Mouse (Mus musculus) heart, adult 11 months (tissue): Measurements from ENCODE around the gene Axl.

Experiments
- DNase-seq: peaks from one replicate; pipeline ENCODE4 v3.0.0; 2022

The Axl gene

DNA sequence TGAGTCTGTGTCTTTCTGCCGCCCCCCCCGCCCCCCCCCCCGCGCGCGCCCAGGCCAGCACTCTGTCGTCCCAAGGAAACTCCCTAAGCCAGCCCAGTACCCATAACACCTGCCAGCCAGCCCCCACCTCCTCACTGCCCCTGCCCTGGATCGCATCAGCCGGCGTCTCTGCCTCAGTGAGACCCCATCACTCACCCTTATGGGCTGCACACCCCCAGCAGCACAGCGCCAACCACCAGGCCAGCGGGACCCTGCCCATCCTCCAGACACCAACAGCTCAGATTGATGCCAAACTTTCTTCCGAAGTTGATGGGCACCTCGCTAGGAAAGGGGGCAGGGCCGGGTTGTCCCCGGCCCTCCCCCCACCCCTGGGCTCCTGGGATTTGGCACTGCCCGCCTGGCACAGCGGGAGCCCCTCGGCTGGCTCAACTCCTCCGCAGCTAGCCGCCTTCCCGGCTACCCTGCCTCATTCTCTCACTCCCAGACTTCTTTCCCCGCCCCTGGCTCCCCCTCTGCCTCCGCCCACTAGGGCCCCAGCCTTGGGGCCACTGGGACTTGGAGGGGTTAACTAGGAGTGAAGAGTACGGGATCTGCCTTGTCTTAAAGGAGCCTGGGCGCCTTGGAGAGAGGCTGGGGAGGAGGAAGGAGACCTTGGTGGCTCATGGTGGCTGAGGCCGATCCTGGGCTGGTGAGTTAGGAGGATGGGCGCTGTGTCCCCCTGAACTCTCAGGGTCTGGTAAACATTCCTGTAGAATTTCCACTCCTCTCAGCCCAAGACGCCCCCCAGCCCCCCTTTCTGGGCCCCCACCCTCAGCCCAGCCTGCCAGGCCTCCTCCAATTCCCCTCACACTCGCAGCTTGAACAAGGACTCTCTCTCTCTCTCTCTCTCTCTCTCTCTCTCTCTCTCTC is at the start of gene Axl:
TSS of gene Axl (minus strand) at position 486 of the 909 bp plus-strand sequence.
- peak; percentile 99 for DNase-seq

DNA sequence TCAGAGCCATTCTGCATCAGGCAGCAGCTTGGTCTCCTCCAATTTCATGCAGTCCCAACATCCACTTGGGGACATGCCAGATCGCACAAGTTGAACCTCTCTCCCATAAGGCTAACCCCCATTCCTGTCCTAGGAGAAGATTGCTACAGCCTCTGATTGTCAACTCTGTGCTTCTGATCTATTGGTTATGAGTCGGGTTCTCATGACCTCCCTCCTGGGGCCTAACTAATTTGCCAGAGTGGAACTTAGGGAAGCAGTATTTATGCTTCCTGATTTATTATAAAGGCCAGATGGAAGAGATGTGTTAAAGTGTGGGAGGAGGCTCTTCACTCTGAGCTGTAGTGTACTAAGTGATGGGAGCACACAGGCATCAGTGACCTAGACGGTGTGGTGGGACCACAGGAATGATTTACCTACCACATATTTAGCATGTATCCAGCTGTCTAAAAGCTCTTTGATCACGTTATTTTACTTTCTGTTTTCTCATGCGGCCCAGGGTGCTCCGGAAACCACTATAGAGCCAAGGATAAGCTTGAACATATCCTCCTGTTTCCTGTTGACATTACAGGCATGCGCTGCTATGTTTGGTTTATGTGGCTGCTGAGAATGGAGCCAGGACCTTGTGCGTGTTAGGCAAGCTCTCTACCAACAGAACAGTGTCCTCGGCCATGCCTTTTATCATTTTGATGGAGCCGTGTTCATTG is 46.8 kb upstream of the Axl start:
- DNase-seq = peak; percentile 92

DNA sequence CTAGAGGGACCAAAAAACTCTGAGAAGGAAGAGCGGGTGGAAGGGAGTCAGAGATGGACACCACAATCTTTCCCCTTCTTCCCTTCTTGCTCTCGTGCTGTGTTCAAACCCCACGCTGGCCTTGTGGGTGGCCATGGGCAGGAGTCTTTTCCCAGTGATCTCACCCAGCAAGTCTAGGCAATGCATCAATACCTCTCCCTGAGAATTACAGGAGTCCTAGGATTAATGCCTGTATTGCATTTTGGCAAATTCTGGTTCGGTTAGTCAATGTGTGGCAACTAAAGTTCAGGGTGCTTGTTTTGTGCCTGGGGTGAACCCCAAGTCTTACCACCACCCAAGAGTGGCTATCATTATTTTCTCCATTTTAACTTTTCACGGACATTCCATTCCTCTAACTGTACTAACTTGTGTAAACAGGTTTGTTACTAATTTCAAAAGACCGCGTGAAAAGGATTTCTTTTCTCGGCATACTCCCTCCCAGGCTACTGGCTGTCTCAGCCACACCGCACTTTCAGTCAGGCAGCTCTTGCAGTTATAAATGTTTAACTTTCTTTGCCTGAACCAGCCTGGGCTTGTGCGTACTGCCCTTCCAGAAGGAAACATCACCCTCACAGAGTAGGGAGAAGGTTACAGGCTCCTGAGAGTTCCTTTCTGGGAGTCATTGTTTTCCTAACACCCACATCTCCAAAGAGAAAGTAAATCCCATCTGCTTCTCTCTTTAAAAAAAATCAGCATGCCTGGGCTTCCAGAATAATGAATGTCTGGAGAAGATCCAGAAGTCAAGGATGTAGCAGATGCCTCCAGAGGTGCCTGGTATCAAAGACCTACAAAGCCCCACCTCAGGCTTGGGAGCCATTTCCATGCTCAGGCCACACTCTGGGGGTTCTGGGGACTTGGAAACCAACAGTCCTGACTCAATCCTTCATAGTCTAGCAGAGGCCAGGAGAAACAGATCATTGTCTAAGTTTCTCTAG is 43.3 kb upstream of the Axl start:
- DNase-seq = peak; percentile 90

DNA sequence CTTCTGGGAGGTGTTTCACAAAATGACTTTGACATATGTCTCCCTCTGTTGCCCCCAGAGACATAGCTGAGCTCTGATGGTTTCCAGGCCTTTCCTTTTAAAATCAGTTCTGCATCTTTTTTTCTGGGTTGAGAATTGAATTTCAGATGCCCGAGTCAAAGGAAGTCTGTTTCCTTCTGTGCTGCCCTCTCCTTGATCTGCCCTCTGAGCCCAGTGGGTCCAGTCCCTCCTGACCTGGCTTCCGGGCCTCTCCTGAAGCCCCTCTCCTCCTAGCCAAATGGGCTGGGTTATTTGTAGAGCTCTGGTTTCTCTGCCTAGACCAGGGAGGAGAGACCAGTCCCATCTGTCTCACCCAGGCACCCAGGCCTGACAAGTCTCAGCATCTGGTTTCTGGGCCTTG is 41.7 kb upstream of the Axl start:
- no peak for DNase-seq

DNA sequence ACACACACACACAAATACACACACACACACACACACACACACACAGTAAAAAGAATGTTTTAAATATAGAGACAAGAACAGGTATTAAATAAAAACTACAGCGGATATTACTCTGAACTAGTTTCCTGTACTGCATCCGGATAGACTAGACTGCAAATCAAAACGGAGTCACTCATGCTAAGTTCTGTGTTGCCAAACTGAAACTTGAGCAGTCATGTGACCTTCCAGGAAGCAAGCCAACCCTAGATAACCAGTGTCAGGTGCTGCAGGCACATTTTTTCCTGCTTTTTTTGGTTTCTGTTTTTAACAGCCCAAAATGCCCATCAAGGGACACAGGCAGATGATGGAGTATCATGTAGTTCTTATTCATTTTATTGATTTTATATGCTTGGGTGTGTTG is 38.7 kb upstream of the Axl start:
- peak; percentile 97 for DNase-seq

DNA sequence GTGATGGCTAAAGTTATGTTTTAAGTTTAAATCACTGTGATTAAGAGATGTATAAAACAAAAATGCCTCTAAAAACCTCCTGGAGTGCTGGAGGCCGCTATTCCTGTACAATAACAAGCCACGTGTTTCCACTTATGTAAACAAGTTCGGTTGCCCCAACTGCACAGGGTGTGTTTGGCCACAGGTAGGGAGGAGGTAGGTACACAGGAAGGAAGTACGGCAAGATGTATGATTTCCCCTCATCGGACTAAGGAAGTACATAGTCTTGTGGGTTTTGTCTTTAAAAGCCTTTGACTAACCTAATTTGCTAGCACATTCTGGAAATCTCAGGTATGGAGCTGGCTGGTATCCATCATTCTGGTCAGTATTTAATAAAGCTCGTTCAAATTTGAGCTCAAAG is 37.5 kb upstream of the Axl start:
- DNase-seq = peak; percentile 79

DNA sequence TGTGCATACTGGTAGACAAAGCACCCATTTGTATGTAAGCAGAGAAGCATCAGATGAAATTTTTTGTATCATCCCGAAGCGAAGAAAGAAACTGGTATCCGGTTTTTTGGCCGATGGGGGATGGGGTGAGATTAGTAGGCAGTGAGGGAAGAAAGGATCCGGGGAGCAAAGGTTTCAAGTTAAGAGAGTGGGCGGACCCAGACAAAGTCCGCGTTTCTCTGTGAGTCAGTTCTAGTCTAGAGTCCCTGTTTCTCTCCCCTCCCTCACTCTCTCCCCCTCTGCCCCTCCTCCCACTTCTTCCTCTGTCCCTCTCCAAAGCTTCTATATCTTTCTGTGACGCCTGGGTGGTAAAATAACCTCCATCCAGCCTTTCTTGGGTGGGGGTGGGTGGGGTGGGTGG is 36.5 kb upstream of the Axl start:
- DNase-seq = no peak

DNA sequence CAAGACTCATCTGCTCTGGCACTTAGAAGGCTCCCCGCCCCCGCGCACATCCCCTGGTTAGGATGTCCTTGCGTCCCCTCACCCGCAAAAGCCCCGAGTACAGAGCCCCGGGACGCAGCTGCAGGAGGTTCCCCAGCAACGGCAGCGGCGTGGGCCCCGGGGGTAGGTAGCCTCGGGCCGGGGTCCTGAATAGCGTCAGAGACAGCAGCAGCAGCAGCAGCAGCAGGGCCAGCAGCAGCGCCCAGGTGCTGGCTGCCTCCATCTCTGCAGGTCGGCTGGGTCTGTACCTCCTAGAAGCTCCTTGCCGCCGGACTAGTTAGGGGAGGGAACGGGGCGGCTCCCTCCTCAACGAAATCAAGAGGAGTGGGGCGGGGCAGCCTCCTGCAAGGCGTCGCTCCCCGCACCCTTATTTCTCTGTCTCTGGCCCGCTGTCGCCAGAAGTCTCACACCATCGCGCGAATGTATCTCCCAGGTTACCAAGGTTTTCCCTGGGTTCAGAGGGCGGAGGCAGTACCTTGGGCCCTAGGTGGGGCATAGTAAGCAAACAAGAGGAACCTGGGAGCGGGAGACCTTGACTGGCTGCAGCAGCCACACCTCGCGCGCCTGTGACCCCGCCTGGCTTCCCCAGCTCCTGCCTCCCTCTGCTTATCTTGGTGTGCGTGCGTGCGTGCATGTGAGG is 27.9 kb upstream of the Axl start, which contains the start of gene Cyp2s1:
TSS of gene Cyp2s1 (minus strand) at position 673 of the 679 bp plus-strand sequence.
- DNase-seq = peak; percentile 92

DNA sequence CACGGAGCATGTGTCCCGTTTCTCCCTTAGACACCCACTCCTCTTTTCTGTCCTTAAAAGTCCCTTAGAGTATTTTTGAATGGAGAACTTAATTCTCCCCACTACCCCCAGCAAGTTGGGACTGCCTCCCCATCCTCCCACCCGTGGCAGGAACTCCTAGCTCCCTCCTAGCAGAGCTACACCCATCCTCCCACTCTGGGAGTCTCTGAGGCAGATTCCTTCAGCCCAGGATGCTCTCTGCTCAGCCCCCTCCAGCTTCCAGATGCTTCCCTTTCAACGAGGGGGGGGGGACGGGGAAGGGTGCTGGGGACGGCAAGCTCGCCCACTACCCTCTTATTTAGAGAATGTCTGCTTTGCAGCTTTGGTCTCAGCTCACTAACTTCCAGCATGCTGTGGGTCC is 27.1 kb upstream of the Axl start:
- peak; percentile 83 for DNase-seq

DNA sequence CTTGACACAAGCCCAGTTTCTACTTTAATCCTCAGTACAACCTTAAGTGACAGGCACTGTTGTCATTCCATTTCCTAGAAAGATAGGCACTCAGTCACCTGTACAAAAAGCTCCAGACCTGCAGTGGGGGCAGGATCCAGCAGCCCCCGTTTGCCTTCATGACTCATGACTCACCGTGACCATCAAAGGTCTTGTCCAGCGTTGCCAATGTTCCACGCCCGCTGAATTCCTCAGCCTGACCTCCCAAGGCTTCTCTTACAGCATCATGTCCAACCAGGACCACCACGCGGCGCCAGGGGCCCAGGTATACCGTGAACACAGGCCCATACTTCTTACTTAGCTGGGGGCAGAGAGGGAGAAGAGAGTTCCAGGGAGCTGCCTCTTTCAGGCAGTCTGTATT is 26.2 kb upstream of the Axl start:
- DNase-seq = peak; percentile 89

DNA sequence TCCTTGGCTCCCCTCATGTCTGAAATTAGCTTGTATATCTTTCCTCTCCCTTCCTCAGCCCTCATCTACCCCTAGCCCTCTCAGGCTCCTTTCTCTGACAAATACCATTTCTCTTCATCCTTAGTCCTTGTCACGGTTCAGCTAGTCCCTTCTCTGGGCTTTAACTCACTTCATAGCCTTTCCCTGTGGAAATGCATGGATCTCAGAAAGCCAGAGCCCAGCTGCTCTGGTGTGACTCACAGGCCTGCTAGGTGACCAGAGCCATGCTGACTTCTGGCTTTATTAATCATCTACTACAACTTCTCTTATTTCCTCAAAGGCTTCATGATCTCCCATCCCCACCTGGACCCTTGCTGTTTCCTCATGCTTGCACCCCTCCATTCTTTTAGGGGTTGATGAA is 23.7 kb upstream of the Axl start:
- no peak for DNase-seq

DNA sequence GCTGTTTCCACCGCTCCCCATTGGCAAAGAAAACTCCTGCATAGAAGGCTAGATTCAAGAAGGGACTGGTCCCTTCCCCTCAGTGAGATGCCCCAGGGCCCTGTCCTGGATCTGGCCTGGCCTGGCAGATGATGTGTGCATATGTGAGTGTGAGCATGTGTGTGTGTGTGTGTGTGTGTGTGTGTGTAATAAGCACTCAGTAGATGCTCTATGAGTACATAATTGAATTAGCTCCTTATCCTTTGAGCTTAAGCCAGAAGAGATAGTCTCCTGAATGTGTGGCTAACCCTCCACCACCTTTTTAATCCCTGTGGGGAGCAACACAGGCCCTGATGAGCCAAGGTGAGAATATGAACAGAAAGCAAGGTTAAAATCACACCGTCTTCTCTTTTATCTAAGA is 23.2 kb upstream of the Axl start:
- no peak for DNase-seq

DNA sequence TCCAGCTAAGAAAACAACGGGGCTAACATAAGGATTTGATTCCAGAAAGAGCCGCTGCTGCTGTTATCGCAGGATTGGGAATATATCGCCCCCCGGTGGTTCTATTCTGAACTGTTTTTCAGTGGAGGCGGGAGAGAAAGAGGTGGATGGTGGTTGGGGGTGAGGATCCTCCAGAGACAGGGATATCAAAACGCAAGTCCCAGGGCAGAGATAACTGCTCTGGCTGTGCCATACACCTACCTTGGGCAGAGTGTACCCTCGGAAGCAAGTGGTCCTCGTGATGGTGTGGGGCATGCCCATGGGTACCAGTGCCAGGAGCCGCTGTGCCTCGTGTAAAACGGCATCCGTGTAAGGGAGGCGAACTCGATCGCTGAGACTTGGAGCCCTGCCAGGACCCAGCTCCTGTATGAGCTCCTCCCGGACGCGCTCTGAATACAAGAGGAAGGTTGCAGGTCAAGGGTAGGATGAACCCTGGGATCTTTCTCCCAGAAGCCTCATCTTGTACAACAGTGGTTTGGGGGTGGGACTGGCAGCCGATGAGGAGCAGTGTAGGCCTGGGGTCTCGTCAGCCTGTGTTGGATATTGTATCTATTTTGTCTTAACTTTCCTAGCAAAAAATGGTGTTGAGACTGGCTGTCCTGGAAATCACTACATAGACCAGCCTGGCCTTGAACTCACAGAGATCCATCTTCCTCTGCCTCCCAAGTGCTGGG is 17.3 kb upstream of the Axl start:
- DNase-seq = peak; percentile 97

DNA sequence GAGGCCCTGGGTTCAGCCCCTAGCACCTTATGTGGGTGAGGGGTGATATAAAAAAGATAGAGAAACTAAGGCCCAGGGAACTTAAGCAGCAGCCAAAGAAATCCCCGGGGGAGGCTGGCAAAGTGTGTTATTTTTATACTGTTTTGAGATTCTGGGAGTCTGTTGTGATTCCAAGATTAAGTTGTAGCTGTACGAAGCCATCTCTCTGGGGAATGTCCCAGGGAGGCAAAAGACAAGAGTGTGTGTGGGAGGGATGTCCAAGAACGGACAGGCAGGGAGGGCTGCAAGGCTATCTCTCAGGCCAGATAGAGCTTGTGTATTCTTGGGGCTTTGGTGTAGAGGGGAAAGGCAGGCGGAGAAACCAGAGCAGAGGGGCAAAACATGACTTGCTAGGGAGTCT is 16.3 kb upstream of the Axl start:
- DNase-seq = peak; percentile 95

DNA sequence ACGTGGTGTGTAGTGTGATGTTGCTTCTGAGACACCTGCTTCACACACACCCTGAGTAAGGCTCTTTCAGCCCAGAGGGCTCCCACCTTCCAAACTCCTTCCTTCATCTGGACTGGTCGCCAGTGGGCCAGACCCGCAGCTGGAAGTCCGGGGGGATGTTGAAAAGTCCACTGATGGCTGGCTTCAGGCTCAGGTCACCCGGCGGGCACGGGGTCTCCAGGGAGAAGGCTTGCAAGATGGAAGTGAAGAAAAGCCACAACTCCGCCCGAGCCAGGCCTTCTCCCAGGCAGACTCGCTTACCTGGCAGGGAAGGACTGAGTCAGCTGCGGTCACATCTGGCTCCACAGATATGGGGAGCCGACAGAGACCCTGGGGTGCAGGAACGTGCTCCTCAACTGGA is 15.0 kb upstream of the Axl start:
- DNase-seq = peak; percentile 97

DNA sequence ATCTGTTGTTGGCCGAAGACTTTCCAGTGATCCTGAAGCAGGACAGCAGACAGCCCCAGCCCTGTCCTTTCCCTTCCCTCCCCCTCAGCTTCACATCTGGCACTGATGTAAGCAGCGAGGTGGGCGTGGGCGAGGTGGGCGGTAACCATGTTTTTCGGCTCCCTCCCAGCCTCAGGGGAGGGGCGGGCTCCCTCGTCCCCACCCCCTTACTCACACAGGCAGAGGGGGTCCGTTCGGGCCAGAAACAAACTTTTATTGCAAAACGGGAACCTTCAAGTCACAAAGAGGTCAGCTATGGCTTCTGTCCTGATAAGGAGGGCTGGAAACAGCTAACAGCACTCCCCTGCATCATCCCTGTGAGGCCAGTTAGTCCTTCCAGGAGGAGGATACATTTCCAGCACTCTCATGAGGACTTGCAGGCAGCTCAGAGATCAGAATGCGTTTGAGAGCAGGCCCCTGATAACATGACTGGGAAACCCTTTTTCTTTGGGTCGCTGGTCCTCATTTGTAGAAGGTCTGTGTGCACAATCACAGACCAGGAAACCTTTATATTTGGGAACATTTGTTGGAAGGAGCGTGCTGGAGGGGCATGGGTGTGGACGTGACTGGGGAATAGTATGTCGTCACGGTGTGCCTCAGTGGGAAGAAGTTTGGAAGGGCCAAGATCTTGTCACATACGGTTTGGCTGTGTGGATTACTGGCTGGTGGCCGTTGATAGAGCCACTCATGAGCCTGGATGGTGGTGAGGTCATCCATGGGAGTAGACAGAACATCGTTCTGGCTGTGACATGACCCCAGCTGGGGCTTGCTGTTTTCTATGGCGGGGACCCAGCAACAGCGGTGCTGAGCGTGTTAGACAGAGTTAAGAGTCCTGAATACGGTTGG is 14.0 kb upstream of the Axl start:
- peak; percentile 99 for DNase-seq

DNA sequence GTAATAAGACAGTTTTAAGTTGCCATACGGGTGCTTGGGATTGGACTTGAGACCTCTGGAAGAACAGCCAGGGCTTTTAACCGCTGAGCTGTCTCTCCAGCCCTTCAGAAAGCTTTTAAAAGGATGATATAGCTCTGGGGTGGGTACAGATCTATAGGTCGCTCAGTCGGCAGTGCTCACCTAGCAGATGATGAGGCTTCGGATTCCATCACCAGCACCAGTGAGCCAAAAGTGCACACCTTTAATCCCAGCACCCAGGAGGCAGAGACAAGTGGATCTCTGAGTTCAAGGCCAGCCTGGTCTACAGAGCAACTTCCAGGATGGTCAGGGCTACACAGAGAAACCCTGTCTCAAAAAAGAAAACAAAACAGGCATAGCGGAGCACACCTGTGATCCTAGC is 12.5 kb upstream of the Axl start:
- DNase-seq = peak; percentile 93

DNA sequence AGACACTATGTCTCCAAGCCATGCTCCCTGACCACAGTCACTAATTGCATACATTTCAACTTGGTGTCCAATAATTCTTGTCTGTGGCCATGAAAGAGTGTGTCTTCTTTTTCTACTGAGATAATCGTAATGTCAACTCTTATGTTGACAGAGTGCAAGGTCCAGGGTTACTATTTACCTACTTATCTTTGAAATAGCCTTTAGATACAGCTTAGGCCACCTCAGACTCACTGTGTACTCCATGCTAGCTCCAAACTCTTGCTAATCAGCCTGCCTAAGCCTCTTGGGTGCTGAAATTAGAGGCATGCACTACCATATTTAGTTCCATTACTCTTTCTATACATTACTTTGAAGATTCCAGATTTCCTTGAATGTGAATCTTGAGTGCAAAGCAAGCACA is 10.9 kb upstream of the Axl start:
- no peak for DNase-seq

DNA sequence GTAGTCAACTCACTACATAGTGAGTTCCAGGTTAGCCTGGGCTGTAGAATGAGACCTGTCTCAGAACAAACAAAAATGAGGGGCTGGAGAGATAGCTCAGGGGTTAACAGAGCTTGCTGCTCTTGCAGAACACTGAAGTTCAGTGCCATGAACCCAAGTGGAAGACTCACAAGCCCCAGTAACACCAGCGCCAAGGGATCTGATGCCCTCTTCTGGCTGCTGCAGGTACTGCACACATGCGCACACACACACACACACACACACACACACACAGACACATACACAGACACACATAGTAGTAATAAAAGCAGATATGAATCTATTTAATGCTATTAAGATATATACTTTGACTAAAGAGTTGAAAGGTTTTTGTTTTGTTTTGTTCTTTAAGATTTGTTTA is 10.0 kb upstream of the Axl start:
- DNase-seq = no peak

DNA sequence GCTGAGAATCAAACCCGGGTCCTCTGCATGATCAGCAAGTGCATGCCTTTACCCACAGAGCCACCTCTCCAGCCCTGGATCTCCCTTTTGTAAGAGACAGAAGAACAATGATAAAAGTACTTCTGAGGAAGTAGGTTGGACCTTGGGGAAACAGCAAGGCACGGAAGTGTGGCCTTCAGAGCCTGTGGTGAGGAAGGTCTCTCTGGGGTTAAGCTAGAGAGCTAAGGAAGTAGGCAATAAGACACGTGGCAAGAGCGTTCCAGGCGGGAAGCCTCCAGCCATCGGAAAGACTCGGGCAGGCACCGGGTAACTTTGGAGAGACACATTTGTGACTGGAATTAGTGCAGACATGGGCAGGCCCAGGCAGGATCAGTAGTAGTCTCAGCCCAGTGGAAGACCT is 6.3 kb upstream of the Axl start:
- DNase-seq = peak; percentile 84

DNA sequence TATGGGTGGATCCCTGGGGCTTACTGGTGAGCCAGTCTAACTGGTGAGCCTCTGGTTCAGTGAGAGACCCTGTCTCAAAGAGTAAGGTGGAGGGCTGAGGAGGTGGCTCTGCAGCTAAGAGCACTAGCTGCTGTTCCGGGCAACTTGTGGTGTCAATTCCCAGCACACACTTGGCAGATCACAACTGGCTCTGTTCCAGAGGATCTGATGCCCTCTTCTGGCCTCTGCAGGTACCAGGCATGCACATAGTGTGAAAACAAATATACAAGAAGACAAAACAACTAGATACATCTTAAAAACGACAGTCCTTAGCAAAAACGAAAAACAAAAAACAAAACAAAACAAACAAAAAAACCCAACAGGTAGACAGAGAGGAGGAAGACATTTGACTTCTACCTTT is 5.2 kb upstream of the Axl start:
- DNase-seq = no peak
